Mouse (Mus musculus): ENCODE data around the gene Mcoln1.

- no peak for TF ChIP-seq MAFK (IDR thresholded peaks at IDR 0.05; ENCODE audit: insufficient read depth, low read depth, low read length)
- no peak for TF ChIP-seq ZNF384 (IDR thresholded peaks at IDR 0.05; ENCODE audit: low read depth, low read length)
- no peak for TF ChIP-seq ZC3H11A (IDR thresholded peaks at IDR 0.05; ENCODE audit: borderline replicate concordance, low read depth, low read length)
- no peak for TF ChIP-seq CHD2 (IDR thresholded peaks at IDR 0.05; ENCODE audit: low read depth, low read length)
- no peak for TF ChIP-seq HCFC1 (IDR thresholded peaks at IDR 0.05; ENCODE audit: borderline replicate concordance, insufficient read depth, low read length)
These were observed 52.0 kb downstream of the Mcoln1 start for GRCm38 (mm10) chr8:3552240-3552639.
